Mouse (Mus musculus): ENCODE measurements at regions not wholly inside any gene's neighbourhood (a gene's known extent, or its start where the extent isn't known, plus 50 kb on each side); places are given as distances from the start of the nearest gene placed in this dataset.

GRCm38 (mm10) chr11:45624233-45624632, 227.6 kb upstream of the Clint1 start:
- TF ChIP-seq CTCF (IDR thresholded peaks at IDR 0.05; ENCODE audit: control insufficient read depth, insufficient read depth, insufficient replicate concordance, low read depth, low read length) = no peak
- TF ChIP-seq POLR2A (IDR thresholded peaks at IDR 0.05; ENCODE audit: control insufficient read depth, low read depth, low read length) = no peak
